Mouse (Mus musculus) skeletal muscle tissue, adult 2 months (tissue): ENCODE results near the gene Mrvi1.

ENCODE experiments used
- DNase-seq: peaks from one replicate; pipeline ENCODE4 v3.0.0-alpha.2; 2012; ENCODE audit warnings: low read depth, low spot score

Mrvi1 gene

DNA sequence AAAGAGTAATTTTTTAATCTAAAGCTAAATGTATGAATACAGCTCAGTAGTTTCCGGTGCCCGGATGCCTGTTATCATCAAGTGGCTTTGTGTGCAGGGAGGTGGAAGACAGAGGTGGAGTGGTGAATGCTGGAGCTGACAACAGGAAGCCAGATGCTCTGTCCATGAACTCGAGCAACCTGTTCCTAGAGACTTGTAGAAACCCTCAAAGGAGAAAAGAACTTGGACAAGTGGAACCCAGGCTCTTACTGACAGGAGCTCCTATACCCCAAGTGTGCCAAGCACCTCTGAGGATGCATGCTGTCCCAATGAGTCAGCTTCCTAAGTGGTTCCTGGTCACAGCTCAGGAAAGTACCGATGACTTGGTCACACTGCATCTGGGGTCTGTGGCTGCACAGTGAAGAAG, 41.1 kb downstream of the Mrvi1 start:
- DNase-seq: no peak

DNA sequence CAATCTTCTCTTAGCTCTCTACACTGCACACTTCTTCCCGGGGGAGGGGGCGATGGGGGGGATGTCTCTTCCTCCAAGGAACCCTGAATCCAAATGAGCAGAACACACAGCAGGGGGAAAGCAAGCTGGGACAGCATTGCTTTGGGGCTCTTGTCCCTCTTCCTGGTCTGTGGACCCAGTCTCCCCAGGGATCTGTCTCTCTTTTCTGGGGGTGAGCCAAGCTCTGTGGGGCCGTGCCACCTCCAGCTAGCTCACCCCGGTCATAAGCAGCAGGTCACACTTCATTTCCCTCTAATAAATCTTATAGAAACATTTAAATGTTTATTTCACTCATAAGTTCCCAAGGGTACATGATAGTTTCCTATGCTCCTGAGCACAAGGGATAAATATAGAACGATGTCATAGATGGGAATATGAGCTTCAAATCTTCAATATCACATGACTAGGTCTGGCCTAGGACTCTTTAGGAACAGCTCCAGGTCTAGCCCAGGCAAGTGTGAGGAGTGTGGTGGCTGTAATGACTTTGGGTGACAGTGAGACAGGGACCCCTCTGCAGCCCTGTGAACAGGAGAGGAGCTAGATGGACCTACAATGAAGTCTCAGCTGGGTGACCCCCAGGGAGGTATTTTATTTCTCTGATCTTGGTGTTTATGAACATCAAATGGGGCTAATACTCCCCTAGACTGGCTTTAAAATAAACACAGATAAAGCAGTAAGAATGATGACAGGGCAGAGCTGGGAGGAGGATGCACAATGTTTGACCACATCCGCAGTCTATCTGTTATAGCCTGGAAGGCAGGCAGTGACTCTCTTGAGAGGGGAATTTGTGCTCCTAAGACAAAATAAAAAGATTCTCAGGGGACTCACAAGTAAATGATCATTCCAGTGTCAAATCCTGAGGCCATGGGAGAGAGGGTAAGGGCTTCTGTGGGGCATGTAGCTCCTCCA, 46.2 kb downstream of the Mrvi1 start:
- peak; percentile 65 for DNase-seq

DNA sequence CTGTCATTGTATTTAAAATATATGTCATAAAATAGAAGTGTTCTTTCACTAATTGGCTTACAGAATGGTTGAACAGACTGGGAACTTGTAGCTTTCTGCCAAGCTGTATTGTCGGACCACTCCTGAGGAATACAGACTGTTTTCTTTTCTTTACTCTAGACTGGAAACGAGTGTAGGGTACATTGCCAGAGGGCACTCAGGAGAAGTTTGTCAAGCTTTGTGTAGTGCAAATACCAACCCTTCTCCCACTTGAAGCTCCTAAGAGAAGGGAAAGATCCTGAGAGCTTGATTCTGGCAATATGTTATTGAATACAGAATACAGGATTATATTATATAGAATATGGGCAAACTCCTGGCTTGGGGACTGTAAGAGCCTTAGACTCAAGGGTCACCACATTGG, 48.3 kb downstream of the Mrvi1 start:
- no peak for DNase-seq

DNA sequence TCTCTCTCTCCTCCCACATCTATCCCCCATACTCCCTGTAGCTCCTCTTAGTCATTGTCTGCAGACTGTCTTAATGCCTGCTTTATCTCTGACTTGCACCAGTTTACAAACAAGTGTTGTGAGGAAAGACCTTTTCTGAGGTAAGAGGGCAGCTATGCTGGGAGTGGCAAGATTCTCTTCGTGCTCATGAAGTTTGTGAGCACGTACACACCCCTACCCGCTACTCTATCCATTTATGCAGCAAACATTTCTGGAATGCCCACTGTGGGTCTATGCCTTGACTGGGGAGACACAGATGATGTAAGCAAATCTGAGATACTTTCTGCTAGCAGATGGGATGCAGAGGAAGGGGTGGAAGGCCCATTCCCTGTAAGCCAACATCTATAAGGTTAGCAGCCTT, 48.9 kb downstream of the Mrvi1 start:
- DNase-seq: no peak

DNA sequence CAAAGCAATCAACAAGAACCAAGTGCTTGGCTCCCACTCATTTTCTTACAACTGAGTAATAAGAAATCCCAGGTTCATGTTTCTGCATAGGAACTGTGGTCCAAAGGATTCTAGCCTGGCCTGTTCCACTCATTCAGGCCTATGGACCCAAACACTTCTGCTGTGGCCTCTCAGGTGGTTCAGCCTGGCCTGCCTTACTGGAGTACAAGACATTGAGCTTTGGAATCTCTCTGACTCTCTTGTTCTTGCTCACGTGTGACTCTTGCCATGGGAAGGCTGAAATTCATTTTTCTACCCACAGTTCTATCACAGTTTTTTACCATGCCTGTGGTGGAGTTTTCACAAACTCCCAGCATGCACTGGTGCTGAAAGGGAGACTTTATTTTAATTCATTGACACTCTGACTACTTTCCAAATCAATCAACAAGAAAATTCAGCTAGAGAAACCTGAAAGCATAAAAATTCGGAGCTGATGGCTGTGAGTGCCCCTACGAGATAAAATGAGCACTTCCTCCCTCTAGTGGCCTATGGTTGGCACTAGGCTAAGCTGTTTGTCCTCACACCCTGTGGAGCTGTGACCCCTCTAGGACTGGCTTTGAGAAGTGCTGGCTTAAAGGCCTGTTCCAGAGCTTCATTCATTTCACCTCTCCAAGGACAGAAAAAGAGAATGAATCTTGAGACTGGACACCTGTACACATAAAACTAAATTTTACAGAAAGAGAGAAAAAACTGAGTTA, 52.0 kb downstream of the Mrvi1 start:
- DNase-seq: no peak

DNA sequence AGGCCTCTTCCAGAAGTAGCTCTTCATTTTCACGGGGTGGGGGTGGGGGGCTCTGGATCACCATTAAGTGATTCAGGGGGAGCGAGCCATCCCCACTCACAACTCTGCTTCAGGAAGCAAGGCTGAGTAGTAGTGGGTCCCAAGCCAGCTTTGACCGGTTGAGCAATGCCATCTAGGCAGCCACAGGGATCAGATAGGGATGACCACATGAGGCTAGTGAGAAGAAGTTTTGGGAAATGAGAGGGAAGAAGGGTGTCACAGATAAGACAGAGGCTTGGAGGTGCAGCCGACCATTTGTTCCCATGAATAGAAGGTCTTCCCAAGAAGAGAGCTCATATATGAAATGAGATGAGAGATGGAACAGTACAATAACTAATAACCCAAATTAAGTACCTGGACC, 55.7 kb downstream of the Mrvi1 start:
- no peak for DNase-seq

DNA sequence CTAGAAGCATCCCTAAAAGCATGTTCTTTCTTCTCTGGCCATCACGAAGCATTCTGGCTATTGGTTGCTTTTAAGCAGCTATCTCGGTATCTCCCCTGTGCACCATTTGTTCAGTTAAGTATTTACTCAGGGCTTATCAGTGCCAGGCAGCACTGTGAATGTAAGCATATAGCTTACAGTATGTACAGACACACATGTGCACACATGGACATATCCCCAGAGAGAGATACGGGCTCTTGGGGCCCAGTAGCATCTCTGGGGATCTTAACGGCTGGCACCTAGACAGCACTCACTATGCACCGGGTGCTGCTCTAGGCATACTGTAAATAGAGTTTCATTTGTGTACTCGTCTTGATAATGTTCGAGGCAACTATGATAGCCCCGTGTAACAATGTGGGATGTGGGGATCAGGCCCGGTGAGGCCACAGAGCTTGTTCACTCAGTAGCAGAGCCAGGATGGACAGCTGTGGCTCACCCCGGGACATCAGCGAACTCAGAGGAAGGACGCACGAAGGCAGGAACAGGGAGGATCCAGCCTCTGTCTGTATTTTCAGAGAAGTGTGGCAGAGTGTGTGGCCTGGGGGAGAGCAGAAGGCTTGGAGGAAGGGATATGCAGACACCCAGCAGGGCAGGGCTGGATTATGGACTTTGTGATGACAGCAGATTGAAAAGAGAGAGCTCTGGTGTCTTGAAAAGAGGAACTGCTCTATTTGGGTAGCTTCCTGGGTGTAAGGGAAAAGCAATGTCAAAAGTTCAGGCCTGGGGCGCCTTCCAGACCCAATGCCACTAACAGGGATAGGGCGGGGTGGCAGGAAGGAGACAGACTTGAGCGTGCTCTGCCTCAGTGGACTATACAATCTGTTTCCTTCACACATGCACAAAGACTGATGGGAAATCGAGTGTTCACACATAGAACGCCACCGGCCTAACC, 61.7 kb downstream of the Mrvi1 start:
- DNase-seq: peak; percentile 60

DNA sequence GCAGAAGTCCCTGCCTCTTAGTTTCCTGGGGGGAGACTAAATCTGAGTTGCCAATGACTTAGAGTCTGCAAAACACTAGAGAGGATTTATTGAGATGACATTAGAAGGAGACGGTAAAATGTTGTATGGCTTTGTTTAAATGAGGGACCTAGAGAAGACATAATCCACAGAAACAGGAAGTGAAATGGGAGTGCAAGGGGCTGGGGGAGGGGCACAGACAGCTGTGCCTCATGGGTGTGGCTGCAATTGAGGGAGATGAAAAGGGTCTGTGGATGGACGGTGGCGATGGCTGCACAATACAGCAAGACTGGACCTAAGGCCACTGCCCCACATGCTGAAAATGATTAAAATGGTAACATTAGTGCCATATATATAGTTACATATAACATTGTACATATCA, 62.5 kb downstream of the Mrvi1 start:
- no peak for DNase-seq

DNA sequence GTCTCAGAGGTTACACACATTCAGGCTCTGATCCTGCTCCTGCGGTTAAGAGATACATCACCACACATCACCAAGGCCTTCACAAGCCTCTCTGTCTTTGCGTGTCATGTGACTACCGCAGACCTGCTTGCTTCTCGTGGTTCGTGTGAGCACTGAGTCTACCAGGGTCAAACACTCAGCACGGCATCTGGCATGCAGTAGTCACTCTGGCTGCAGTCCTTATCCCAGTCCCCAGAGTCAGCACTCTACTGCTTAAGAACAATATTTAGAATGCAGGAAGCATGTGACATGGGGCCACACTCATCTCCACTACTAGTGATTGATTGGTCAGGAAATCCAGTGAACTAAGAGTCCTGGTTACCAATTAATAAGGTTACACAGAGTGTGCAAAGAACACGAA, 66.3 kb downstream of the Mrvi1 start:
- DNase-seq: no peak

DNA sequence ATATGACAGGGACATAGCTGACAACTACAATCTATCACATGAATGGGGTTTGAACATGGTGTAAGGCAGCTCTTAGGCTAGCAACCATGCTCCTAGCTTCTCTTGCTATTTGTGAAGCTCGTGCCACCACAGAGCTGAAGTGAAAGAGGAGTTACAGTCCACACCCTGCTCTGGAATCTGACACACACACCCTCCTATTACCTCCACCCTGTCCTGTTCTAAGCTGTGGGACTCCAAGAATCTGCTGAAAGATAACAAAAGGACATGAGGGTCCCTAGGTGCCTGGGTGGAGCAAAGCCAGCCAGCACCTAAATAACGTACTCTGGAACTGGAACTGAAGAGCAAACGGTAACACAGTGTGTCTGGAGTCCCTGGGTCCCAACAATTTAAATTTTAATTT, 67.7 kb downstream of the Mrvi1 start:
- DNase-seq: no peak

DNA sequence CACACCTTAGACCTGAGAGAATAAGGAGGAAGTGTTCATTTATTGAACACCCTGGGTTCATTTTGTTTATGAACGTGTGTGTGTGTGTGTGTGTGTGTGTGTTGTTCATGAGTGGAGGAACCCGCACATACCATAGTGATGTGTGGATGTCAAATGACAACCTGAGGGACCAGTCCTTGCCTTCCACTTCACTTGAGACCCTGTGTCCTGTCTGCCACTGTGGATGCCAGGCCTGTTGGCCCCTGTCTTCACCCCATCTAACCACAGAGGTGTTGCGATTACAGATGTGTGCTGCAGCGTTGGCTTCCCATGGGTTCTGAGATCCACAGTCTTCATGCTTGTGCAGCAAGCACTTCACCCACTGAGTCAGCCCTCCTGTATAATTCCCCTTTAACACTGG, 68.5 kb downstream of the Mrvi1 start:
- no peak for DNase-seq

DNA sequence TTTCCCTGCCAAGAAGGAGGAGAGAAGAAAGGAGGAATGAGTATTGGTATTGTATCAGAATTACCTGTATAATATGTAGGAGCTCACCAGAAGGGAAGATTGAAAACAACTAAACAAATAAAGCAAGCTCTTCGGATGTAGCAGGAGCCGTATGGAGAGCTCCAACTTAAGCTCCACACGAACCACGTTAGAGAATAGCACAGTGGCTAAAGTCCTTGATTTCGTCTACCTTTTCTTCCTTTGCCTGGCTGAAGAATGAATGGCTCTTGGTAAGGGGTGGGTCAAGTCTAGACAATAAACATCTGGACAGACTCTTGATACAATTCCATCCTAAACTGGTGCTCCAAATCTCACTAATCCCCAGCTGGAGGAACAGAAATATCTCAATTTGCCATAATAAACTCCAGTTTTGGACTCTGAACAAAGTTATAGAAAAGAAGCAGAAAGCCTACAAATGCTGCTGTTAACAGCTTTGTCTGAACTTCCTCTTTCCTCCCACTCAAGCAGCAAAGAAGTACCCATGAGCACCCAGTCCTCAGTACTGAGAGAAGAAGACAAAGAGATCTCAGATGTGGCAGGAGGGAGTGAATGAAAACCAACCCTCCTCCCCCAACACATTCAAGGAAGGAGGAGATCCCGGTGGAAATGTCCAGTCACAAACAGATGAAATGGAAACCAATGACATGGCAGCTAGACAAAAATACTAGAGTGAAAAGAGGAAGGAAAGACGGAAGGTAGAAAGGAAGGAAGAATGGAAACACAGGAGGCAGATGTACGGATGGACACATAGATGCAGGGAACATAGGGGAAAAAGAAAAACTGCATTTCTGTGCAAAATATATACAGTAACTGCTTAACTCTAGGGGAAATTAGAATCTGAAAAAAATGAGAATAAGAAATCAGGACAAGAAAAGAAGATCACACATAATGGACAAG, 73.8 kb downstream of the Mrvi1 start:
- DNase-seq: no peak

DNA sequence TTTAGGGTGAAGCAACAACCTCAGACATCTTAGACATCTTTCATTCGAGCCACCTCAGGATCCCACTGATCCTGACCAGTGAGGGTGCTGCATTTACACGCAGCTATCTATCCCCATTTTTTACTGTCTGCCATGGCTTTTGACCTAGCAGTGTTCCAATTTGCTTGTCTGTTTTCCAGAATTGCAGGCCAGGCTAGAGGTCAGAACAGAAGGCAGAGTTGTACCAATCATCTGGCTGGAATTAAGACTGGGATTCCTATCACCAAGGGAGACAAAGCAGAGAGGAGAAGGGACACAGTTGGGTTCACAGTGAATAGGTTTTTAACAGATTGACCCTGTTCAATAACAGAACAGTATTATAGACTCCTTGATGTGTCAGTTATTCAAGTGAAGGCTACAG, 75.7 kb downstream of the Mrvi1 start:
- DNase-seq: no peak

DNA sequence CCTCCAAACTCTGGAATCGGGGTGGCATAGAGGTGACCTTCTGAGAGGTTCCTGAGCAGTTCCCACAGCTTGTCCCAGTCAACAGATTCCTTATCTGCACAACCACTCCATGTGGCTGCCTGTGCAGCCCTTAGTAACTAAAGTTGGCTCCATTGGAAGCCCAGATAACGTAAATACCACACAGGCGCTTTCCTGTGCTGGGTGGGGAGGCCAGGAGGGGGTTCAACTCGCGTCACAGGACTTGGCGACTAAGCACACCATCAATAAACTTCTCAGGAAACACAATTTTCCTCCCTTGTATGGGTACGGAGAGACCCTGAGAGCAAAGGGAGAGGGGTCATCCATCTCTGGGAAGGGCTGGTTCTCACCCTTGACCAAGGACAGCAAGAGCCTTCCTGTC, 79.0 kb downstream of the Mrvi1 start:
- no peak for DNase-seq

DNA sequence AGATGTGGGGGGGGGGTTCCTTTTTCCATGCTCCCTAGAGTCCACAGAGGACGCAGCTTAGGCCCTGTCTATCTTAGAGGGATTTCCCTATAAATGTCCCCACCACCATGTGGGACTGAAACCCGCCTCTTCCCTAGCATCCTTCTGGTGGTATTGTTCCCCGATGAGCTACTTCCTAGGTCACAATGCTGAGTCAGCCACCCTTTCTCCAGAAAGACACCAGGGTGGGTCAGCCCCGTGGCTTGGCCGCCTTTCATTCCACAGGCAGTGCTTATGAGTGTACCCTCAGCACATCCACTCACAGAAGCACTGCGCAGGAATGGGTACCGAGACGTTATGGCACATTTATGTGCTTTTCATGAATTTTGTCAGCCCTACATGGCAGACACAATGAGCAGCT, 85.1 kb downstream of the Mrvi1 start:
- no peak for DNase-seq

DNA sequence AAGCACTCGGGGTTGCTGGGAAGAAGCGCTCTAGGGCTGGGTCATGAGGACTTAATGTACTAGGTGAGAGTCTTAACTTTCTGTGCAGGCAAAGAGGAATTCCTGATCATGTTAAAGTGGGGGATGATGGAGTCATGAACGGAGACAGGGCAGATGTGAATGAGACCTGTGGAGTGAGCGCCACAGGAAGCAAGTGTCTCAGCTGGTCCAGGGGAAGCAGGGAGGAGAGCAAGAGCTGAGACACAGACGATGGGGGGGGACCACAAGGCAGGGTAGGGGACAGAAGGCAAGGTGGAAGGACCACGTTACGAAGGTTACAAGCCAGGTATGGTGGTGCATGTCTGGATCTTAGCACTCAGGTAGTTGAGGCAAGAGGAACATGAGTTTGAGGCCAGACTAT, 85.8 kb downstream of the Mrvi1 start:
- DNase-seq: no peak

DNA sequence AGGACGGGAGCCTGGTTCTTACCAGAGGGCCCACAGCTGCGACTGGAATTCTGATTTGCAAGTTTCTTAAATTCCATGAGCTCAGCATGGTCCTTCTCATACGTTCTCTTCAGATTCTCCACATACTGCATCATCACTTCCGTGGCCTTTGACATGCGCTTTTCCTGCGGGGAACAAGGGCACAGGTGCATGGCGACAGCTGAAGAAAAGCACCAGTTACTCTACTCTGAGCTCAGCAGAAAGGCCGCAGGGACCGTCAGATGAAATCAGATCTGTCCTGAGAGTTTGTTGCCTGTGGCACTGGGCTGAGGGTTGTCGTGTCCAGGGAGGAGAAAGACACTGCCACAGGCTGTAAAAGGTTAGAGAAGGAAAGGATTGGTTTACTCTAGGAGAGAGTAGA, 86.5 kb downstream of the Mrvi1 start:
- DNase-seq: peak; percentile 34

DNA sequence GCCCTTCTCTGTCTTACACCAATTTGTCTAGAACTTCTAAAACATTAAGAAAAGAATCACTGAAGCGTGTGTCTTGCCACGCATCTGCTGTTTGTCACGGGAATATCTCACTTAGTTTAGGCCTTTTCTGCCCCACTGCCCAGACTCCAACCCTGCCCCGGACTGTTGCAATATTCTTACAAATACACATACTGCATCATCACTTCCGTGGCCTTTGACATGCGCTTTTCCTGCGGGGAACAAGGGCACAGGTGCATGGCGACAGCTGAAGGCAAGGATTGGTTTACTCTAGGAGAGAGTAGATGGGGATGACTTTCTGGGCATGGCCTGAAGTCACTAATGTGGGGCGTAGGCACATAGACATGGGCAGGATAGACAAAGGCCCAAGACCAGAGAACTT, 87.6 kb downstream of the Mrvi1 start:
- no peak for DNase-seq

DNA sequence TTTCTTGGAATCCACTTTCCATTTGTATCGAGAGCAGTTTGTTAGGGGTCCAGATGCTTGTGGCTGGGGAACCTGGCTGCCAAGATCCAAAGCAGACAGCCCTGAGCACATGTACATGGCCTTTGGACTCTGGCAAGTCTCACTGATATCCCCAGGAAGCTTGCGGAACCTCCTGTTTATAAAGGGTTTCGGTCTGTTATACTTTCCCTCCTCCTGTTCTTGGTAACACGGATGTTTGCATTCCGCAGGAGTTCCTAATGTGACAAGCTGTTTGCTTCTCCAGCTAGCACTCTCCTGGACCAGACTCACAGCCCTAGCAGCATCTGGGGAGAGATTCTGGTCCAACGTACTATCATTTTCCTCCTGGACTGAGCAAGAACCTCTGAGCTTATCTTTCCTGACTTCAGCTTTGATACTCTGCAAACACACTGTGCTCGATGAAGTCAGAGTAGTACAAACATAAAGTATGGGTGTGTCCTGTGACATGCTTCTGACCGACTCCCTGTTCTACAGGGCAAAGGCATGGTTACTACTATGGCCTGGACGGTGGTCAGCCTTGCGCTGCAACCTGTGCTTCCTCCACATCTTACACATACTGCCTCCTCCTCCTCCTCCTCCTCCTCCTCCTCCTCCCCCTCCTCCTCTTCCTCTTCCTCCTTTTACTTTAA, 88.2 kb downstream of the Mrvi1 start:
- DNase-seq: no peak

DNA sequence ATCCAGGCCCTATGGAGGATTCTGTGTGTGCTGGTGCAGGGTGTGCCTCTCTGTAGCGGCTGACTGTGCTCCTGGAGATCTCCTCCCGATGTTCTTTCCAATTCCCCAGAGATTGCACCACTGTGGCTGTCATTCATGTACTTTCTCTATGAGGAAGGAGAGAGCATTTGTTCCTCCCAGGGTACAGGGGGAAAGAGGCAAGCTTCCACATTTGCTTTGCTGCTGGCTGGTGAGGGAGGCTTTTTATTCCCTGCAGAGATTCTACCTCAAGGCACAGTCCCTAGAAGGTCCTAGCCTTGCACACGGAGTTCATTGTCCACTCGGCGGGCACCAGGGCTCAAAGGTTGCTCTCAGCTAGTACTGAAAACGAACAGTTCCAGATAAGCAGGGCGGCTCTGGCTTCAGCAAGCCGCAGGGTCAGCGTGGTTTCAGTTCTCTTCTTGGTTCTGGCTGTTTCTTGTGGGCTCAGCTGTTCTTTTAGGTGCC, 90.7 kb downstream of the Mrvi1 start:
- DNase-seq: peak; percentile 24
